Mouse (Mus musculus) bone marrow, adult 2 months (tissue): ENCODE data around the gene Mpped2. TPM values are rescaled to one million over a fixed set of nuclear protein-coding genes. Genes with fewer than 3 reads are reported as not detected.

Experiments
- H3K27ac ChIP-seq: fragments of 200-500 bp; 2 replicates; pipeline ENCODE4 v1.5.1; 2012; ENCODE audit warnings: low read depth, mild to moderate bottlenecking, control low read depth, inconsistent platforms, low read length; ENCODE audit not compliant: control insufficient read depth, poor library complexity, insufficient read depth
- H3K4me1 ChIP-seq: fragments of 200-500 bp; 2 replicates; pipeline ENCODE4 v1.6.1; 2011; ENCODE audit warnings: low read length; ENCODE audit not compliant: control insufficient read depth, insufficient read depth
- H3K4me3 ChIP-seq: fragments of 200-500 bp; replicated peaks from 2 replicates; pipeline ENCODE3; 2011; ENCODE audit warnings: mild to moderate bottlenecking, low read depth, low read length, control low read depth; ENCODE audit not compliant: control insufficient read depth
- CTCF ChIP-seq: fragments of 200-500 bp; IDR thresholded peaks from 2 replicates; pipeline ENCODE4 v1.5.1; 2011; ENCODE audit warnings: low read length, control low read depth; ENCODE audit not compliant: control insufficient read depth, insufficient read depth
- POLR2A ChIP-seq: fragments of 200-500 bp; IDR thresholded peaks from 2 replicates; pipeline ENCODE4 v1.6.1; 2011; ENCODE audit warnings: low read depth, mild to moderate bottlenecking, control low read depth, low read length, borderline replicate concordance; ENCODE audit not compliant: control insufficient read depth
- WGBS: fragments of 180-500 bp; shearing (Covaris S2); methylation state at CpG from one replicate; pipeline ENCODE4 v1.1.7; 2018; 5-methylcytosine and 5-hydroxymethylcytosine counted together
- polyA plus RNA-seq: library from polyadenylated mRNA; stranded (reverse); fragments of >200 nt; gene quantifications from 2 replicates; pipeline ENCODE4 v1.2.4, GENCODE M21; 2011; ENCODE audit warnings: low replicate concordance; ENCODE audit not compliant: missing spikeins, insufficient read depth, insufficient read length

The Mpped2 gene
- polyA plus RNA-seq = 0.34 and 0.52 TPM in 2 replicates

- under 1% methylated on average over 54 of the region's 56 CpGs for WGBS
- H3K4me3 ChIP-seq = peak within 1 kb of the TSS; percentile 14
- no peaks in the 10 kb centered on the region for H3K4me1 ChIP-seq
- H3K27ac ChIP-seq = no peak within 1 kb of the TSS; the same call in 1 of the 2 replicates
- TF ChIP-seq POLR2A (no peak), CTCF (no peak)
Measured at GRCm38 (mm10) chr2:106692783-106693701, at the start of gene Mpped2. TSS of gene Mpped2 (plus strand) at chr2:106693269.

DNA sequence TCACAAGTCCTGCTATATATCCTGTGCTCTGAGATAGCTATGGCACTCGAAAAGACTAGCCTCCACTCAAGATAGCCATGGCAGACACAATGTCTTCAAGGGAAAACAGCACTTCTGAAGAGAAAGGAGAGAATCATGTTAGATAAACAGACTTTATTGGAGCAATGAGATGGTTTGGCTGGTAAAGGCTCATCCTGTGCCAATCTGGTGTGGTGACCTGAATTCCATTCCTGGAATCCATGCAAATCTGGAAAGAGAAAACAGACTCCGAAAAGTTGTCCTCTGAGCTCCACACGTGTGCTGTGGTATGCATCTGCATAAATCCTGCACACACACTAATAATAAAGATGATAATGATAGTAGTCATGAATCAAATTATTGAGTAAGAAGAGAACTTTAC, 48.3 kb upstream of the Mpped2 start:
- Histone ChIP-seq H3K4me3 (no peak overlapping the region), H3K4me1 (no peaks in the 10 kb centered on the region), H3K27ac (no peak overlapping the region)
- 77% methylated on average over 3 of the region's 3 CpGs for WGBS
- TF ChIP-seq CTCF = no peak
- TF ChIP-seq POLR2A = no peak

DNA sequence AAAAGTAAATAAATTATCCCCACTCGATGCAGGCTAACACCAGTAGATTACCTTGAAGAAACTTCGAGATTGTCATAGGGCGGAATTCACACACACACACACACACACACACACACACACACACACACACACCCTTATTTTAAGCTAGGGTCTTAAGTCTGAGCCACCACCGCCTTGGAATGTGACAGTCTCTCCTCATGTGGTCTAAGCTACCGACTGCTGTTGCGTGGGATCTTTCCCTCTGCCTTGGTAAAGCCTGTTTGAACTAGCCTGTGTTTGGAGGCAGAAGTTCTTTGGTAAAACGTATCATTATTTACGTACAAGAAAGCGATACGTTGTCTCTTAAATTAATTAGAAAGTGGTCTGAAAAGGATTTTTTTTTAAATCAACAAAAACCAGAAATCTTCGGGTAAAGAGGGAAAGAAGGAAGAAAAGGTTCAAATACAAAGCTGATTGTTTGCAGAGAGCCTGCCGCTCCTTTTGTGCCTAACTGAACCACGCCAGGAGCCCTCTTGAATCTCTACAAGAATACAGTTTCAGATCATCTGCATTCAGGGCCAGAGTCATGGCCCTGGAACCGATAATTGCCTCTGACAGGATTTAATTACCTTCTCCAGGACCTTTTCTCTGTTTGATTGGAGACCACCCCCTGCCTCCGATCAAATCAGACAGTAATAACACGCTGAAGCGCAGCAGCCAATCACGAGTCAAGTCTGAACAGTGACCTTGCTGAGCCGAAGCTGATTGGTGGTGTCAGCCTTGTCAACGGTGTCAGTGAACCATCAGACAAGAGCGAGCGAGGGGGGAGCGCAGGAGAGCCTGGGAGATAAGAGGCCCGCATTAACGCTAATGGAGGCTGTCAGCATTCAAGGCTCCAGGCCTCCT, 43.1 kb upstream of the Mpped2 start:
- TF ChIP-seq POLR2A = no peak
- no peak for TF ChIP-seq CTCF
- Histone ChIP-seq H3K27ac (no peak overlapping the region), H3K4me3 (no peak overlapping the region), H3K4me1 (no peaks in the 10 kb centered on the region)
- WGBS = 6% methylated on average over 25 of the region's 25 CpGs

DNA sequence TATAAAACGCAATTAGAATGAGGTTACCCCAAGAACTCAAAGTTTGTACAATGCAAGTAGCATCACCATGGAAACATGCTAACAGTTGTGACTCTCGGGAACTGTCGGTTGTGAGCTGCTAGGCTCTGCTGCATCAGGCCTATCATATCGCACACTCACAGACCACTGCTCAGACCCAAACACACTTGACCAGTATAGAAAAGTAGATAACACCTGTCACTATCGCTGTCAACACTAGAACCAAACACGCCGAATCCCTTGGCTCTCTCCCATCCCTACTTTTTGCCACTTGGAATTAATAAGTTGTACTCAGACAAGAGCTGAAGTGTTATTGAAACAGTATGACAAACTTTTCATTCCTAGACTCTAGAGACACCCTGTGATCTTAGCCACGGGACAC, 40.9 kb upstream of the Mpped2 start:
- H3K4me3 ChIP-seq = no peak overlapping the region
- WGBS = 87% methylated on average over 8 of the region's 8 CpGs
- TF ChIP-seq CTCF (no peak), POLR2A (no peak)
- no peaks in the 10 kb centered on the region for H3K4me1 ChIP-seq
- no peak overlapping the region for H3K27ac ChIP-seq

- Histone ChIP-seq H3K4me1 (no peaks in the 10 kb centered on the region), H3K4me3 (no peak overlapping the region), H3K27ac (no peak overlapping the region)
- 79% methylated on average over 4 of the region's 4 CpGs for WGBS
- no peak for TF ChIP-seq CTCF
- TF ChIP-seq POLR2A = no peak
Measured at GRCm38 (mm10) chr2:106652741-106653140, 40.3 kb upstream of the Mpped2 start.

DNA sequence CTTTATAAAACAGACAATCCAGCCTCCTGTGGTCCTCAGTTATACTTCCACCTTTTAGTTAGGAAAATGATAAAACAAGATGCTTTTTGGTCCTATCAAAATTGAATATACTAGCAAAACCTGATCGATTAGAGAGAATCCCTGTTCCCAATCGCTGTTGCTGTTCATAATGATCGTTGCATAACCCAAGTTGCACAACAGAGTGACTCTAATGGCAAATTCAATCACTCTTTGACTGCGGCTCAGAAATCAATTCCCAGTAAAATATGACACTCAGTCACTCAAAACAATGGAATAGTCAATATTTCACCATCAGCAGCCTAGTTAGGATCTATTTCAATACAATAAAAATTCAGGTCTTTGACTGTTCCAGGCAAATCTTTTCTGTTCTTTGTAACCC, 39.8 kb upstream of the Mpped2 start:
- Histone ChIP-seq H3K4me1 (no peaks in the 10 kb centered on the region), H3K27ac (no peak overlapping the region), H3K4me3 (no peak overlapping the region)
- no peak for TF ChIP-seq CTCF
- TF ChIP-seq POLR2A = no peak
- 86% methylated on average over 4 of the region's 4 CpGs for WGBS

DNA sequence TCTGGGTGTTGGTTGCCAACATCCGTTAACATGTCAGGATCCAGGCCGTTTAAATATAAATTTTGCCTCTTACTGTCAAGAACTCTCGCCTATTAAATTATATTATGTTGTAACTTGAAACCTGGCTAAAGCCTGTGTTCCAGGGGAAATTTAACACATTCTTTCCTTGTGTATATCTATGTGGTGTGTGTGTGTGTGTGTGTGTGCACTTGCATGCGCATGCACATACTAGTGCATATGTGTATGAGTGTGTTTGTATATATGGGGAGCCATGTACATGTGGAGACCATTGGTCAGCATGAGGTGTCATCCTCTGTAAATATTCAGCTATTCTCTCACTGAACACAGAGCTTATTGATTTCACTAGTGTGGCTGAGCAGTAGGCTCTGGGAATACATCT, 37.8 kb upstream of the Mpped2 start:
- WGBS = 84% methylated on average over 4 of the region's 4 CpGs
- TF ChIP-seq CTCF (no peak), POLR2A (no peak)
- H3K4me1 ChIP-seq = no peaks in the 10 kb centered on the region
- no peak overlapping the region for H3K27ac ChIP-seq
- no peak overlapping the region for H3K4me3 ChIP-seq

- WGBS = 74% methylated on average over 11 of the region's 11 CpGs
- TF ChIP-seq CTCF = no peak
- no peak for TF ChIP-seq POLR2A
- no peak overlapping the region for H3K4me3 ChIP-seq
- no peak overlapping the region for H3K27ac ChIP-seq
- H3K4me1 ChIP-seq = no peaks in the 10 kb centered on the region
Measured at GRCm38 (mm10) chr2:106665271-106665670, 27.8 kb upstream of the Mpped2 start.
